Mouse (Mus musculus): ENCODE results near the gene Asic3.

The Asic3 gene

DNA sequence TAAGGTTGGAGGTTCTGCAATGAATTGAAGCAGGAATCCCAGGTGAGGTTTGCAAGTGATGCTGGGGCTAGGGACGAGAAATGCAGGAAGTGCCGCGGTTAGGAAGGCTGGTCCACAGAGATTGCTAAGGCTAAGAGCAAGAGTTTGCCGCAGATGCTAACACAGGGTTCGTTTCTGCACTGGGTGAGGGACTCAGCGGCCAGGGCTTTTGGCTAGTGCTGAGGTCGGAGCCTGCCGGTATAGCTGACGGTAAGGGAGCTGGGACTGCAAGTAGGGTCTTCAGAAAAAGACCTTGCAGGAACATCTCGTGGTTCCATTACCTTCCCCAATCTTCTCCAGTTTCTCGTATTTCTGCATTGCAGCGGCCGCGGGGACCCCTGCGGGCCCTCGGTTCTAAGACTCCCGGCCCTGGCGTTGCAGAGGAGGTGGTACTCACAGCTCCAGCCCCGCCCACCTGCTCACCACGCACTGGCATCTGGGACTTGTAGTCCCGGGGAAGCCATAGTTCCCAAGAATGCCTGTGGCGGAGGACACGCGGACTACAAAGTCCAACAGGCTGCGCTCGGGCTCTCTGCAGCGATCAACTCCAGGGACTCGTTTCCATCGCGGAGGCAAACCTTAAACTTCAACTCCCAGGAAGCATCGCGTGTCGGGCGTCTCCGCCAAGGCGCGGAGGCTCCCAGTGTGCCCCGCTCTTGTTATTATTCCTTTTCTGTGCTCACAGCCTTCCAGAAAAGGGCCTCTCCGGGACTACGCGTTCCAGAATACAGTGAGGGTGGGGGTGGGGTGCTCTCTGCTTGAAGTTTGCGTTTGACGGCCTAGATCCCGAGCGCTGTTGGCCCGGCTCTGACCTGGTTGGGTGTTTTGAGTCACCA lies 10.2 kb downstream of the Asic3 start, which contains the start of the genes Cdk5 and Slc4a2:
TSS of gene Cdk5 (minus strand) at position 402 of the 875 bp plus-strand sequence.
TSS of gene Slc4a2 (plus strand) at position 709 of the 875 bp plus-strand sequence.
- DNase-seq (ENCODE audit: low read depth): peak; percentile 96

- DNase-seq (ENCODE audit: low read depth): no peak
Observed at GRCm38 (mm10) chr5:24424004-24424781, 11.0 kb downstream of the Asic3 start.

GRCm38 (mm10) chr5:24424861-24425411 lies 11.7 kb downstream of the Asic3 start:
- DNase-seq (ENCODE audit: low read depth): peak; percentile 63

GRCm38 (mm10) chr5:24425421-24426036 lies 12.3 kb downstream of the Asic3 start:
- DNase-seq (ENCODE audit: low read depth): no peak

- no peak for DNase-seq (ENCODE audit: low read depth)
Observed at GRCm38 (mm10) chr5:24426037-24426432, 12.8 kb downstream of the Asic3 start.

DNA sequence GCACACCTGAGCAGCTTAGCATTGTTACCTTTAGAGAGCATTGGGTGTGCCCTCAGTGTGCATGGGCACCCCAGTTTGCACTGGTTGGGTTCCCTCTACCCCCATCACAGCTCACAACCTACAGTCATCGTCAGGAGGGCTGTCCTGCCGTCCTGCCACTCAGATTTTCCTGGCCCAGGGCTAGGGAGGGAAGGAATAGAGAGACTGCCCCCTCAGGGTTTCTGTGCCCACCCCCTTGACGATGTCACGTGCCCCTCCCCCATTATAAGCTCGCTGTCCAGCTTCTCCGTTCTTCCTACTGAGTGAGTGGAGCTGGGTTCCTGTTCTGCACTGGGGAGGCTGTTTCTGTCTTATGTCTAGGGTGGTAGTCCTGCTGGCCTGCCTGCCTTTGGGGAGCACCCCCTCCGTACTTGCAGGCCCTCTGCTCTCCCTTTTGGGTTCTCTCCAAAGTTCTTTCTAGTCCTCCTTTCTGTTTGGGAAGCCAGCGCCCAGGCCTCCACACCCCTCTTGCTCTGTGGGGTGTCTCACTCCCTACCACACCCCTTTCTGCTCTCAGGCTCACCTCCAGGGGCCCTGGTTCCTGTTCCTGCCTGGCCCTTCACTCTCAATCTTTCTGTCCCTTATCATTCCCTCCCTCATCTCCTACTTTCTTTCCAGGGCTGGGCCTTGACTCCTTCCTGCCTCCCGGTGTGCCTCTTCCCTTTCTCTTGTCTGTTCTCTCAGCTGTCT lies 13.5 kb downstream of the Asic3 start:
- DNase-seq (ENCODE audit: low read depth): no peak

- DNase-seq (ENCODE audit: low read depth): no peak
Observed at GRCm38 (mm10) chr5:24427285-24427633, 14.1 kb downstream of the Asic3 start.

- DNase-seq (ENCODE audit: low read depth): no peak
Observed at GRCm38 (mm10) chr5:24427981-24428402, 14.8 kb downstream of the Asic3 start.

GRCm38 (mm10) chr5:24428596-24428995 lies 15.4 kb downstream of the Asic3 start:
- no peak for DNase-seq (ENCODE audit: low read depth)

- no peak for DNase-seq (ENCODE audit: low read depth)
Observed at GRCm38 (mm10) chr5:24433993-24434392, 20.8 kb downstream of the Asic3 start.

DNA sequence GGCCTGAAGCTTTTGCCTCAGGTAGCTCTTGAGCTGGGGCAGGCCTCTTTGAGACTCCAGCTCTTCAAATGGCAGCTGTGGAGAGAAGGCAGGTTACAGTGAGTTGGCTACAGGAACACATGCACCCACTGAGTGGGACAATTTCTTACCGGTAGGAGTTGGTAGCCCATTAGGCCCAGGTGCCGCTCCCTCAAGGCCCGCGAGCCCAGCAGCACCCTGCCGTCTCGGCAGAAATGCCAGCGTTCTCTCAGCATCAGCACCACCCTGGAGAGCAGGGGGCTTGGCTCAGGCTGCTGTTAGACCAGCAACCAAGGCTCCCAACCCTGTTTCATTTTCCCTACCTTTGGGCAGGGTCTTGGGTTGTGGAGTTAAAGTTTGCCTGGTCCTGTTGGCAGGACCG lies 28.0 kb downstream of the Asic3 start:
- DNase-seq (ENCODE audit: low read depth): no peak

DNA sequence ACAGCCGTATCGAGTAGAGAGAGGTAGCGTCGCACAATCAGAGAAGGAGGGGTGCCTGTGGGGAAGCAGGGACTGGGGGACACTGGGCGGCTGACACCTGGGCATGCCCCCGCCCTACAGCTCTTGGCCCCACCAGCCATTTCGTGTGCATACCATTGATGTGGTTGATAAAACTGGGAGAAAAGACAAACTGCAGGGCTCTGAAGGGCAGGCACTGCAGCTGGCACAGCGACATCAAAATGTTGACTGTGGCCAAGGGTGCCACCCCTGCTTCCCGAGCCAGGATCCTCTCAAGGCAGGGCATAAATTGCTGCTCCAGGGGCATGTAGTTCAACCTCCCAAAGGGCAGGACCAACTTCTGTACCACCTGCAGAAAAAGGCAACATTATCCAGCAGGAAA lies 28.8 kb downstream of the Asic3 start:
- no peak for DNase-seq (ENCODE audit: low read depth)

- DNase-seq (ENCODE audit: low read depth): no peak
Observed at GRCm38 (mm10) chr5:24443204-24443603, 30.0 kb downstream of the Asic3 start.

DNA sequence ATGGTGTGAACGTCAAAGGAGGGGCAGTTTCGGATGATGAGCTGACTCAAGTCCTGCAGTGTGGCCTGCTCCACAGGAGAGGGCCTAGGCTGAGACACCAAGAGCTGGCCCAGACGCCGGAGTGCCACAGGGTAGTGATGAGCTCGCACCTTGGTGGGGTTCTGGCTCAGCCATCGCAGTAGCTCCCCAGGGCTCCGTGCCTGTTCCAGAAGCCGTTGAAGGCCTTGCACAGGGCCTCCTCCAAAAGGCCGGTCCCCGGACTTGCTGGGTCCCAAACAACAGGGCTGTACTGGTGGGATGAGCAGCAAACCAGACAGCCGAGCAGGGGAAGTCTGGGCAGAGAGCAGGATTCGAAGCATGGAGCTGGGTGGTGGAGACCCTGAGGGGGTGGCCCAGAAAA lies 30.7 kb downstream of the Asic3 start:
- no peak for DNase-seq (ENCODE audit: low read depth)

DNA sequence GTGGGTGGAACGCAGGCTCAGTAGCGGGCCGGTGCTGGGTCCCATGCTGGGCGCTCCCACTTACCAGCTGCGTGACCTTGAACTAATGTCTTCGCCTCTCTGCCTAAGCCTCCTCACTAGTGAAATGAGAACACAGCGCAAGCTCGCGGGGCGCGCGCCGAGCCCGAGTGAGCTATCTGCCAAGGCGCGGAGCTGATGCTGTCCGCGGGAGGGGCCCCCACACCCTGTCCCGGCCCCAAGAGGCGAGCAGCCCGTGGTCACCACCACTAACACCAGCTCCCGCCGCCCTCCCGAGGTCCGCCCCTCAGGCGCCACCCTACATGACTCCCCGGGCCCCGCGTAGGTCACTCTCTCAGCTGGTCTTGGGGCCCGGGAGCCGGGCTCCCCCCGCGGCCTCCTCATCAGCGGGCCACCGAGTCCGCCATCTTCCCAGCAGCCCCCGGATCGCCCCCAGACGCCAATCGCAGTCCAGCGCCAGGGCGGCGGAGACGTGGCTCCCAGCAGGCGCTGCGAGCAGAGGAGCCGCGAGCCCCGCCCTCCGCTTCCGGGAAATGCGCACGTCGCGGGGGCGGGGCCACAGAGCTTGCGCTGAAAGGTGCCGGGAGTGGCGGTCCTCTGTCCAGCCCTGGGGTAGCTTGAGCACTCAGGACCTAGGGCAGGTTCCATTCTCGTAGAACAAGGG lies 31.7 kb downstream of the Asic3 start, which contains the start of gene Fastk:
TSS of gene Fastk (minus strand) at position 542 of the 682 bp plus-strand sequence.
- DNase-seq (ENCODE audit: low read depth): peak; percentile 90

DNA sequence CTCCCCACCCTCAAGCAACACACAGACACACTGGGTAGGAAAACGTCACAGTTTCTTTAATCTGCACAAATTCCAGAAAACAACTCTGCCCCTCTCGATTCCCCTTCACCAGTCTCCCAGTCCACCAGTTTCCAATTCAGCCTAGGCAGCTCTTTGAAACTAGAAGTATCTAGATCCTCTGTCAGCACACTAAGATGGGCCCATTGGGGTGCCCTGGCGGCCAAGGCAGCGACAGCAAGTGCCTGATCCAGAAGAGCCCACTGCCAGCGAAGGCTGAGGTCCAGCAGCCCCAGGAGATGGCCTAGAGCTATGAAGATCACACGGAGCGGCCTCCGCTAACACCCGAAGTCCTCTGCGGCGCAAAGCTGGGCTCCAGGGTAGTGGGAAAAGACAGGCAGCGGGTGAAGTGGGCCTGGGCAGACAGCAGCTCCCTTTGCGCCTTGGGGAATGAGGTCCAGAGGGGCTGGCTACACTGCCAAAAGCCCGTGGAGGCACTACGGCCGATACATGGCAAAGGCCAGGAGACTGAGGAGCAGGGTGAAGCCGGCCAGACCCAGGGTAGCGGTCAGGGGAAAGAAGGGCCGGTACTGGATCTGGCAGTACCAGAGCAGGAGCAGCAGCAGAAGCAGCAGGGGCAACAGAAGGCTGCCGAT lies 32.4 kb downstream of the Asic3 start:
- no peak for DNase-seq (ENCODE audit: low read depth)

DNA sequence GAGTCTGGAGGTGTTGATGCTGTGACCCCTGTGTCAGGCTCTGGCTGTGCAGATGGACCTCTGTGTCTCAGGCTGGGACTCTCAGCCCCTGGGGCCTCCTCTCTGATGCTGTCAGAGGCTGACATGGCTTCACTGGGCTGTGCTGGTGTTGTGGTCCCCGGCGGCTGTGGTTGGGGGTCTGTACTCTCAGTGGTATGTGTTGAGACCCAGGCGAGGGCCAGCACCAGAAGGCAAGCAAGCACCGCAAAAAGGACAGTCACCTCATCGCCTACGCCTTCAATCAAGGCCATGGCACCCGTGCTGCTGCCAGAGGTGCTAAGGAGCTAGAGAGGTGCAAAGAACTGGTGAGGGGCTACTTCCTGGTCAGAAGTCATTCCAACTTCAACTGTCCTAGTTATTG lies 33.4 kb downstream of the Asic3 start:
- DNase-seq (ENCODE audit: low read depth): no peak

DNA sequence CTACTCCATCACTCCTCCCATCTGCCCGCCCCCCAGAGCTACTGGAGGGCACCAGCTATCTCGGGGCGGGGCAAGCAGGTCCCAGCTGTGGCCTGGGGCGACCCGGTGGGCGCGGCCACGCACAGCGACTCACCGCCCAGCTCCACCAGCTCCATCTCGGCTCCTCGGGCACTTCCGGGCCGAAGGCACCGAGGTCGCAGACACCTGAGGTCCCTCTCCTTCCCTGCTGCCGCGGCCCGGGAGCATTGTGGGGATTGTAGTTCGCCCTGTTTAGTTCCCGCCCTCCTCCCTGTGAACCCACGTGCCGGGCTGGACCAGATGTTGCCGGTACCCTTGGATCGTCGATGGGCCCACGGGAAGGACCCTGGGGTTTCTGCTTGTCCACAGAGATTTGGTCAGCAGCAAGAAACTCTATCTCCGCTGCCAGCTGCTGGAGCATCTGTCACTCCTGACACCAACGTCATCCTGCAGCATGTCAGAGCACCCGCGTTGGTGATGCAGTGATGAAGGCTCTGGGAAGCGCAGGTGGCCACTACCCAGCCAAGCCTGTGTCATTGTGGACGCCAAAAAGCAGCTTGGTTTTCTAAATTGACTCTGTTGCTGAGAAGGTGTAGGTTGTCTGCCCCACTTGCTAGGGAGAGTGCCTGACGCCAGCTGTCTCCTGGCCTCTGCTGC lies 34.6 kb downstream of the Asic3 start, which contains the start of gene Tmub1:
TSS of gene Tmub1 (minus strand) at position 231 of the 675 bp plus-strand sequence.
- peak; percentile 61 for DNase-seq (ENCODE audit: low read depth)

GRCm38 (mm10) chr5:24451264-24452029 lies 38.3 kb downstream of the Asic3 start:
- DNase-seq (ENCODE audit: low read depth): peak; percentile 70
